In genomic region chr14:104468623-104468970, GRCm38 (mm10) we compare ENCODE assay signal across 13 mouse cellular contexts. TPM values are rescaled to one million over a fixed set of nuclear protein-coding genes. Genes with fewer than 3 reads are reported as not detected.
DNase-seq lines count a peak whose midpoint lies in the region; ATAC-seq and TF ChIP-seq lines count a peak whose summit lies in the region.
"Had no signal": no experiment of that assay in that cellular context is flagged by ENCODE, and none has a peak within 500 bp of the region (broad histone marks: within the 10 kb centered on the region; RNA-seq: fewer than 3 reads in every experiment).

No protein-coding gene starts in this region.

- no peak for TF ChIP-seq CTCF in hindbrain, postnatal 0 days (IDR thresholded peaks at IDR 0.05; ENCODE audit: low read depth)
- TF ChIP-seq CTCF in midbrain, postnatal 0 days (IDR thresholded peaks at IDR 0.05) = no peak

- no peaks in the 10 kb centered on the region for H3K9me3 ChIP-seq in kidney, embryonic 15.5 days (replicated peaks)
- no peaks in the 10 kb centered on the region for H3K9me3 ChIP-seq in forebrain, embryonic 12.5 days
- H3K9me3 ChIP-seq in hindbrain, postnatal 0 days (ENCODE audit: low read length) = no peaks in the 10 kb centered on the region
- H3K9me3 ChIP-seq in midbrain, postnatal 0 days (ENCODE audit: low read length) = no peaks in the 10 kb centered on the region

- H3K9ac ChIP-seq in kidney, embryonic 15.5 days = no peak overlapping the region
- no peak overlapping the region for H3K9ac ChIP-seq in forebrain, embryonic 12.5 days
- no peak overlapping the region for H3K9ac ChIP-seq in hindbrain, postnatal 0 days (replicated peaks; ENCODE audit: low read length)
- no peak overlapping the region for H3K9ac ChIP-seq in midbrain, postnatal 0 days (replicated peaks; ENCODE audit: low read length, poor library complexity, severe bottlenecking)
- H3K9ac ChIP-seq: liver, embryonic 14.5 days had no signal

- ATAC-seq in kidney, embryonic 15.5 days (replicated peaks; ENCODE audit: low FRiP score) = no peak
- no peak for ATAC-seq in forebrain, embryonic 12.5 days (ENCODE audit: low FRiP score)
- ATAC-seq in hindbrain, postnatal 0 days = no peak
- no peak for ATAC-seq in midbrain, postnatal 0 days (ENCODE audit: low FRiP score)

- 8% methylated on average over 6 of the region's 6 CpGs for WGBS in kidney, embryonic 15.5 days
- 2% methylated on average over 6 of the region's 6 CpGs for WGBS in forebrain, embryonic 12.5 days
- WGBS in hindbrain, postnatal 0 days = 4% methylated on average over 6 of the region's 6 CpGs
- WGBS in midbrain, postnatal 0 days = 3% methylated on average over 6 of the region's 6 CpGs

- H3K4me2 ChIP-seq in kidney, embryonic 15.5 days = peak overlapping the region; percentile 90; the same call in 1 of the 2 replicates
- H3K4me2 ChIP-seq in forebrain, embryonic 12.5 days = peak overlapping the region; percentile 88
- H3K4me2 ChIP-seq in hindbrain, postnatal 0 days (ENCODE audit: low read depth, low read length) = peak overlapping the region; percentile 73; the same call in 1 of the 2 replicates
- H3K4me2 ChIP-seq in midbrain, postnatal 0 days (ENCODE audit: low read depth, low read length, poor library complexity, severe bottlenecking) = peak overlapping the region; percentile 71

- peaks cover 34% of the 10 kb centered on the region for H3K4me1 ChIP-seq in kidney, embryonic 15.5 days
- H3K4me1 ChIP-seq in forebrain, embryonic 12.5 days = peaks cover 32% of the 10 kb centered on the region
- peaks cover 8% of the 10 kb centered on the region for H3K4me1 ChIP-seq in hindbrain, postnatal 0 days (ENCODE audit: insufficient read depth, low read length)
- H3K4me1 ChIP-seq in midbrain, postnatal 0 days (ENCODE audit: insufficient read depth, low read length) = peaks cover 5% of the 10 kb centered on the region

- peaks cover 97% of the 10 kb centered on the region for H3K27me3 ChIP-seq in kidney, embryonic 15.5 days
- peaks cover 90% of the 10 kb centered on the region for H3K27me3 ChIP-seq in forebrain, embryonic 12.5 days
- peaks cover 84% of the 10 kb centered on the region for H3K27me3 ChIP-seq in hindbrain, postnatal 0 days (ENCODE audit: insufficient read depth, low read length)
- H3K27me3 ChIP-seq in midbrain, postnatal 0 days (ENCODE audit: insufficient read depth, low read length) = peaks cover 65% of the 10 kb centered on the region

- no peak for DNase-seq in kidney, postnatal 36 days
- DNase-seq in hindbrain, postnatal 0 days (ENCODE audit: low spot score) = no peak
- no peak for DNase-seq in midbrain, postnatal 0 days (ENCODE audit: low spot score)
- no peak for DNase-seq in cerebellum, adult 8-10 months
- DNase-seq in urinary bladder, adult 18-20 months (ENCODE audit: low spot score in 2 of 2) = no peak
- DNase-seq in left cerebral cortex, adult 9 months (ENCODE audit: low spot score in 2 of 2) = no peak
- DNase-seq: kidney, adult 18-20 months; layer of hippocampus, adult 9-11 months; right cerebral cortex, adult 18-20 months had no signal

- no peaks in the 10 kb centered on the region for H3K36me3 ChIP-seq in kidney, embryonic 15.5 days
- no peaks in the 10 kb centered on the region for H3K36me3 ChIP-seq in forebrain, embryonic 12.5 days (replicated peaks)
- no peaks in the 10 kb centered on the region for H3K36me3 ChIP-seq in hindbrain, postnatal 0 days (ENCODE audit: insufficient read depth, low read length)
- no peaks in the 10 kb centered on the region for H3K36me3 ChIP-seq in midbrain, postnatal 0 days (ENCODE audit: insufficient read depth, low read length)

- no peak overlapping the region for H3K27ac ChIP-seq in kidney, embryonic 15.5 days
- H3K27ac ChIP-seq in forebrain, embryonic 12.5 days = no peak overlapping the region
- H3K27ac ChIP-seq in hindbrain, postnatal 0 days = no peak overlapping the region
- H3K27ac ChIP-seq in midbrain, postnatal 0 days (ENCODE audit: low read depth, low read length) = no peak overlapping the region
- H3K27ac ChIP-seq: heart, adult 2 months; liver, embryonic 14.5 days had no signal

- no peak overlapping the region for H3K4me3 ChIP-seq in kidney, embryonic 15.5 days (replicated peaks)
- no peak overlapping the region for H3K4me3 ChIP-seq in forebrain, embryonic 12.5 days (replicated peaks)
- H3K4me3 ChIP-seq in hindbrain, postnatal 0 days (ENCODE audit: low read length) = peak overlapping the region; percentile 53; the same call in 1 of the 2 replicates
- H3K4me3 ChIP-seq in midbrain, postnatal 0 days (ENCODE audit: low read depth, low read length) = peak overlapping the region; percentile 60

RNA-seq across cellular contexts. Expression of gene Pou4f1, which starts 0.8 kb away (rescaled TPM):
- polyA plus RNA-seq in kidney, embryonic 15.5 days (2015; fragmentation: Nextera tagmentation; extraction: Ambion mirVana) = 0.06 and 0.27 TPM in 2 replicates
- polyA plus RNA-seq in forebrain, embryonic 12.5 days (2016; fragmentation: Nextera tagmentation; extraction: Ambion mirVana) = 2.2 and 4.8 TPM in 2 replicates
- total RNA-seq in hindbrain, postnatal 0 days (2014; rRNA removed) = 7.7 and 8.0 TPM in 2 replicates
- 19.0 and 21.8 TPM in 2 replicates for polyA plus RNA-seq in hindbrain, postnatal 0 days (2015; fragmentation: Nextera tagmentation; extraction: Ambion mirVana)
- total RNA-seq in midbrain, postnatal 0 days (2014; rRNA removed) = 17.3 and 17.6 TPM in 2 replicates
- polyA plus RNA-seq in midbrain, postnatal 0 days (2015; fragmentation: Nextera tagmentation; extraction: Ambion mirVana) = 40.8 and 43.1 TPM in 2 replicates

RNA-seq across cellular contexts. Expression of gene Rnf219, which starts 53.8 kb away (rescaled TPM):
- 28.3 and 29.1 TPM in 2 replicates for polyA plus RNA-seq in kidney, embryonic 15.5 days (2015; fragmentation: Nextera tagmentation; extraction: Ambion mirVana)
- 32.6 and 39.3 TPM in 2 replicates for polyA plus RNA-seq in forebrain, embryonic 12.5 days (2016; fragmentation: Nextera tagmentation; extraction: Ambion mirVana)
- total RNA-seq in hindbrain, postnatal 0 days (2014; rRNA removed) = 6.9 and 11.0 TPM in 2 replicates
- 21.4 and 27.7 TPM in 2 replicates for polyA plus RNA-seq in hindbrain, postnatal 0 days (2015; fragmentation: Nextera tagmentation; extraction: Ambion mirVana)
- 11.9 and 22.0 TPM in 2 replicates for total RNA-seq in midbrain, postnatal 0 days (2014; rRNA removed)
- polyA plus RNA-seq in midbrain, postnatal 0 days (2015; fragmentation: Nextera tagmentation; extraction: Ambion mirVana) = 18.7 and 26.3 TPM in 2 replicates

Comparison
In these comparisons a context has a peak if more than half of its experiments do, and no peak if none do; other contexts are left out.
1. H3K4me3 ChIP-seq: peak in hindbrain, postnatal 0 days (single experiment) and midbrain, postnatal 0 days (single experiment); none in kidney, embryonic 15.5 days (single experiment) and forebrain, embryonic 12.5 days (single experiment).
2. Peak in every context shown above with its lines, with median percentiles within 50 percentile points of each other: H3K4me2 ChIP-seq.